17 mouse cellular contexts compared by ENCODE assay signal in the genomic region with DNA sequence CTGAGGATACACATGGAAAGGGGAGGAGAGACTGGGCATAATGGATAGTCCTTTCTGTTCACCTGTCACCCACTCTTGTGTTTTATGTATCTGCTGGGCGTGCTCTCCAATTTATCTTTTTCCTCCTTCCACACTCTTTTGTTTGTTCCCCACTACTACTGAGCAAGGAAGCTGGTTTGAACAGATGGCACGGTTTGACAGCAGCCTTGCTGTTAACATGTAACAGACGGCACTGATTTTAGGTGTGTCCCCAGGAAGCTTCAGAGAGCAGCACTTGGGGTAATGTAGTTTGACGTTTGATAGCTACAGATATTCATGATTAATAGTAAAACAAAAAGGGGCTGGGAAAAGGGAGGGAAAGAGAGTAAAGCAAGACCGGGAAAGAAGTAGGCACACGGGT. TPM values are rescaled to one million over a fixed set of nuclear protein-coding genes. Genes with fewer than 3 reads are reported as not detected.
"Had no signal": no experiment of that assay in that cellular context is flagged by ENCODE, and none has a peak within 500 bp of the region (broad histone marks: within the 10 kb centered on the region; RNA-seq: fewer than 3 reads in every experiment).

No protein-coding gene starts in this region.

- H3K36me3 ChIP-seq: limb, embryonic 12.5 days; liver, embryonic 13.5 days; midbrain, embryonic 13.5 days; neural tube, embryonic 15.5 days had no signal

- ATAC-seq: liver, postnatal 0 days; midbrain, embryonic 13.5 days had no signal

- H3K27ac ChIP-seq: kidney, postnatal 0 days; limb, embryonic 12.5 days; liver, embryonic 13.5 days; midbrain, embryonic 13.5 days; neural tube, embryonic 15.5 days had no signal

- H3K9ac ChIP-seq: limb, embryonic 12.5 days; liver, embryonic 13.5 days; liver, postnatal 0 days; midbrain, embryonic 13.5 days; neural tube, embryonic 15.5 days had no signal

- H3K4me3 ChIP-seq: limb, embryonic 12.5 days; liver, embryonic 13.5 days; midbrain, embryonic 13.5 days; myocyte; neural tube, embryonic 15.5 days had no signal

- H3K4me1 ChIP-seq: limb, embryonic 12.5 days; liver, embryonic 13.5 days; midbrain, embryonic 13.5 days; neural tube, embryonic 15.5 days had no signal

- H3K9me3 ChIP-seq: limb, embryonic 12.5 days; liver, embryonic 13.5 days; midbrain, embryonic 13.5 days; neural tube, embryonic 15.5 days had no signal

- H3K27me3 ChIP-seq: limb, embryonic 12.5 days; liver, embryonic 13.5 days; midbrain, embryonic 13.5 days; neural tube, embryonic 15.5 days had no signal

- DNase-seq: kidney, postnatal 36 days; liver; liver, embryonic 13.5 days; liver, postnatal 0 days; retina, postnatal 1 day; right cerebral cortex, postnatal 4 days; spleen, adult 18-20 months; thymus, adult 18-20 months; thymus, postnatal 14 days had no signal

- H3K4me2 ChIP-seq: limb, embryonic 12.5 days; liver, embryonic 13.5 days; midbrain, embryonic 13.5 days; neural tube, embryonic 15.5 days had no signal

RNA-seq across cellular contexts. Expression of gene Gm47959, which starts 7.1 kb away (rescaled TPM):
- polyA plus RNA-seq: kidney, postnatal 0 days; limb, embryonic 12.5 days; liver, embryonic 13.5 days; liver, postnatal 0 days; lung, embryonic 16.5 days; midbrain, embryonic 13.5 days; myocyte; neural tube, embryonic 11.5 days; neural tube, embryonic 15.5 days; stomach, embryonic 14.5 days had no signal

RNA-seq across cellular contexts. Expression of gene Slc19a3, which starts 30.8 kb away (rescaled TPM):
- polyA plus RNA-seq: liver, postnatal 0 days had no signal

RNA-seq across cellular contexts. Expression of gene Krtap28-10, which starts 34.8 kb away (rescaled TPM):
- polyA plus RNA-seq: kidney, postnatal 0 days; limb, embryonic 12.5 days; liver, embryonic 13.5 days; liver, postnatal 0 days; lung, embryonic 16.5 days; midbrain, embryonic 13.5 days; myocyte; neural tube, embryonic 11.5 days; neural tube, embryonic 15.5 days; stomach, embryonic 14.5 days had no signal

RNA-seq across cellular contexts. Expression of gene Gm47969, which starts 37.3 kb away (rescaled TPM):
- polyA plus RNA-seq: kidney, postnatal 0 days; limb, embryonic 12.5 days; liver, embryonic 13.5 days; liver, postnatal 0 days; lung, embryonic 16.5 days; midbrain, embryonic 13.5 days; myocyte; neural tube, embryonic 11.5 days; neural tube, embryonic 15.5 days; stomach, embryonic 14.5 days had no signal

RNA-seq across cellular contexts. Expression of gene Gm47955, which starts 47.4 kb away (rescaled TPM):
- polyA plus RNA-seq: kidney, postnatal 0 days; limb, embryonic 12.5 days; liver, embryonic 13.5 days; liver, postnatal 0 days; lung, embryonic 16.5 days; midbrain, embryonic 13.5 days; myocyte; neural tube, embryonic 11.5 days; neural tube, embryonic 15.5 days; stomach, embryonic 14.5 days had no signal
